Mouse (Mus musculus) naive thymus-derived CD4-positive, alpha-beta T cell, adult 2 months (primary cell): ENCODE measurements around the gene Sash3.

Experiments
- DNase-seq: peaks from one replicate; pipeline ENCODE4 v3.0.0-alpha.2; 2011; ENCODE audit warnings: low read depth

Sash3 gene

GRCm38 (mm10) chrX:48146262-48146661 lies at the start of gene Sash3:
Gene Sash3, plus strand, starts transcription at chrX:48146436.
- peak; percentile 80 for DNase-seq

DNA sequence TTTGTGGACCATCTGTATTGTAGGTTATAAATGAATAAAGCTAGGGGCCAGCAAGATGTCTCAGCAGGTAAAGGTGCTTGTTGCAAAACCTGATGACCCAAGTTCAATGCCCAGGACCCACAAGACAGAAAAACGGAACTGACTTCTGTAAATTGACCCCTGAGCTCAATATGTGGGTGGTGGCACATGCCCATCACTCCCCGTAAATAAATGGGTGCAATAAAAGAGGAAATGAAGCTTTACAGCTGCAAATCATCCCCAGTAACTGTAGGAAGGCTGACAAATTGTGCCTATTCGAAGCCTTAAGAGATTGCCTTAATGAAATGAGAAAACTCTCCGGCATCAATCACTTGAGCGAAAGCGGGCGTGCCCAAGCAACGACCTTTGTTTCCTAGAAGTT lies 49.7 kb upstream of the Sash3 start:
- no peak for DNase-seq

DNA sequence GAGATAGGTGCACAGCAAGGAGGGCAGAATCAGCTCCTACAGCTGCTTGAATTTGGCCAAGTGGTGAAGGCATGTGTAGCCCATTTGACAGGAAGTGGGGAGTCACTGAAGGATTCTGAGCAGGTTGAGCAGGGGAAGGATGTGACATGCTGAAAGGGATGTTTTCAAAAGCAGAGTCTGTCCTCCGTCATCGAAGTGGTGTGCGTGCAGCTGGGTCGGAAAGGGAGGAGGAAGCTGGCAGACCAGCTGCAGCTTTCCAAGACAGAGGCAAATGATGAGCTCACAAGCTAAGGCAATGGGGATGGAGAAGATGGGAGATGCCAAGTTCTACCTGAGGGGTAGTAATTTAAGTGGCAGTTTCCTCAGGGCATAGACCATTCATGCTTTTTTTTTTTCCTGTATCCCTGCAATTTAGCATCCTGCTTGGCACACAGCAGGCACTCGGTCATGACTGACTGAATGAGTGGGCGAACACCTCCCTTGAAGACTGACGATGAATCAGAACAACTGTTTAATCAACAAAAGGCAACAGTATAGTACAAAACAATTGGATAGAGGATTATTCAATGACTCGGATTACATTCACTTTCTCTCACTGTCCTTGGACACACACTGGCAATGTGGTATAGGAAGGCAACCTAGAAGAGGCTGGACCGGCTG lies 47.6 kb upstream of the Sash3 start:
- peak; percentile 82 for DNase-seq

DNA sequence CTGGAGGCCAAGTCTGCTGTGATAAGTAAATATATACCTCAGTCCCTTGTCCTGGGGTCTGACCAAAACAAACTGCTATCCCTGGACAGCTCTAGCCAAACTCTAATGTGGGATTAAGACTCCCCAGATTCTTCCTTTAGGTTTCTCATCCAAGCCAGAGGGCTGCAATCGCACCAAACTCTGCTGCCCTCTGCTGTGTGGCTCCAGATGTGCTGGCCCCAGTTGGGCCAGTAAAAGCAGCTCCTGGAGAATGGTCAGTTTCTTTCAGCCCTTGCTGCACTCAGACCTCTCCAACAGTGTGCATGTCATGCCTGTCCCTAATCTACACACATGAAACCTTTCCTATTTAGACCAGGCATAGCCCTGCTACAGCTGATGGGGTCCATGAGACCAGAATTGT lies 46.4 kb upstream of the Sash3 start:
- DNase-seq = no peak

DNA sequence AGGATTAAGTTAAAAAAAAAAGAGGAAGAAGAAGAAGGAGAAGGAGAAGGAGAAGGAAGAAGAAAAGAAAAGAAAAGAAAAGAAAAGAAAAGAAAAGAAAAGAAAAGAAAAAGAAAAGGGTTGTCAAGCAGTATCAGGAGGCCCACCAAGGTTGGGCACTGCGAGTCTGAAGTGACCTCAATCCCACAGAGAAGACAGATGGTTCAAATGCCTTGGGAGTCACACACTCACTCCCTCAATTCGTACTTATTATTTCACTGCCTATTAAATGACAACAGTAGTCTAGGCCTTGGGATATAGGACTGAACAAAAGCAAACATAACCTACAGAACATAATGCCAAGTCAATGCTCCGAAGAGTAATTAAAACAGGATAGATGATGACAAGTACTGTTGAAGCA lies 43.0 kb upstream of the Sash3 start:
- DNase-seq = no peak

DNA sequence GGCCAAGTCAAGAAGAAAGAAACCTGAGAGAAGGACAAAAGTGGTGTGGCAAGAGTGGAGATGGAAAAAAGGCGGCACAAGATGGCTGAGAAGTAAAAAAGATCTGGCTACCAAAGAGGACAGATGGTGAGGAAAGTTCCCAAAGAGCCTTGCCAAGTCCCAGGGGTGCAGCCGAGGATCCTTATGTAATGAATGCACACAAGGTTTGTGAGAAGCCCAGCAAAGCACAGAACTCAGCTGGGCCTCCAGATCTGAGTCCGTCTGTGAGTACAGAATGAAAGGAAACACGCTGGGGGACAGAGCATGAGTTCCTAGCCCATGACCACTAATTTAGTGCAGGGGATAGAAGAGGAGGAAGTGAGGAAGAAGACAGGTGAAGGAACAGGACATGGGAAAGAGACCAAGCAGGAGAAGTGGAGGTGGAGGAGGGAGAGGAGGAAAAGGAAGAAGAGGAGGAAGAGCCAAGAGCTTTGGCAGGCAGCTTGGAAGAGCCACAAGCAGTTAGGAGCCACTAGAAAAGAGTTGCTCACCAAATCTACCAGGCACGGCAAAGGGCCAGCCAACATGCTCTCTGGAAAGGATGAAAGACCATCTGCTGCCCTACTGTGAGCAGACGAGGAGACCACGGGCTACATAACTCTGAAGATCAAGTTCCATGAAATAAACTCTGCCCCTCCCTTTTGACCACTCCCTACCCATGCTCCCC lies 41.3 kb upstream of the Sash3 start:
- no peak for DNase-seq

- DNase-seq = no peak
Observed at GRCm38 (mm10) chrX:48106226-48106625, 40.0 kb upstream of the Sash3 start.

- DNase-seq = no peak
Observed at GRCm38 (mm10) chrX:48108394-48109315, 37.6 kb upstream of the Sash3 start, which contains the start of gene Xpnpep2. Gene Xpnpep2, plus strand, starts transcription at chrX:48108725.

DNA sequence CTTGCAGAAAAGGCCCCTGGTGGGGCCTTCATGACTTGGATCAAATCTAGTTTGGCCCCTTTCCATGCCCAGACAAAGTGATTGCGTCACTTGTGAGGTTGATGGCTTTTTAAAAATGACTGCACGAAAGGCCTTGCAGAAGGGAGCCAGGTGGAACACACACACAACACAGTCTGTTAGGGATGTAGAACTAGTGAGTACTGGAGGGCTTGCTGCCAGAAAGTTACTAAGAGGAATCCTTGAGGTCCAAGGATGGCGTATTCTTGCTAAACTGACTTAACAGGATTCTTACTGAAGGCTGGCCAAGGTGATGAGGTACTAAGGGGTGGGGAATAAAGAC lies 37.0 kb upstream of the Sash3 start:
- DNase-seq = no peak

- no peak for DNase-seq
Observed at GRCm38 (mm10) chrX:48119294-48119693, 26.9 kb upstream of the Sash3 start.

DNA sequence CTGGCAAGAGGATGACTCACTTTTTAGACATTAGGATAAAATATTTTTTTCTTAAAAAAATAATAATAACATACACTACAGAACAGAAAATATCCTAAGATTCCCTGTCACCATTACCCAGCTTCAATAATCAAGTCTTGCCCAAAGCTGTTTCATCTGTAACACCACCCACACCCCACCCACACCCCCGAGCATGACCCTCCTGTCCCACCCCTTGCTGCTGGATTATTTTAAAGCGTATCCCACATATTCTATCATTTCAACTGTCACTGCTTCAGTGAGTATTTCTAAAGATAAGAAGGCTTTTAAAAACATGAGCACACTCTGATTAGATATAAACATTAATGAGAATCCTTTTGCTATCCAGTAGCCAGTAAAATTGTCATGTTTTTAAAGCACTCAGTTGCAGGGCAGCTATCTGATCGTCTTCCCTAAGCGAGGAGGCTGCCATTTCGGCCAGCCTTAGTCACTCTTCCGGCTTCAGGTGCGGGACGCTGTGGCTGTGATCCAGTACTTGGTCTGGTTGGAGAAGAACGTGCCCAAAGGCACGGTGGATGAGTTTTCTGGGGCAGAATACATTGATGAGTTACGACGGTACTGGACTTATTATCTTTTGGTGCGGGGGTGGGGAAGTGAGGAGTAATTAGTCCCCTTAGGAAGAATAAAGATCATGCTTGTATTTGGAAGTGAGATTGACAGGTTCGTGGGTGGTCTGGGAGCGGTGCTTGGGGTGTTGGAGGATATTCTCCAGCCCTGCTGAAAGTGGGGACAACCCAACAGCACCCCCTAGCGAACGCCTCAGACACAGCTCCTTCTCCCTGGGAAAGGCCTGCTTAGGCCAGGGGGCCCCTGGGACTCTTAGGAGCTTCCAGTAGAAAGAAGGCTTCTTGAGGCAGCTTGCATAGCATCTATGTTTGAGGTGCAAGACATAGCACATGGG lies 21.8 kb upstream of the Sash3 start:
- DNase-seq = peak; percentile 75

DNA sequence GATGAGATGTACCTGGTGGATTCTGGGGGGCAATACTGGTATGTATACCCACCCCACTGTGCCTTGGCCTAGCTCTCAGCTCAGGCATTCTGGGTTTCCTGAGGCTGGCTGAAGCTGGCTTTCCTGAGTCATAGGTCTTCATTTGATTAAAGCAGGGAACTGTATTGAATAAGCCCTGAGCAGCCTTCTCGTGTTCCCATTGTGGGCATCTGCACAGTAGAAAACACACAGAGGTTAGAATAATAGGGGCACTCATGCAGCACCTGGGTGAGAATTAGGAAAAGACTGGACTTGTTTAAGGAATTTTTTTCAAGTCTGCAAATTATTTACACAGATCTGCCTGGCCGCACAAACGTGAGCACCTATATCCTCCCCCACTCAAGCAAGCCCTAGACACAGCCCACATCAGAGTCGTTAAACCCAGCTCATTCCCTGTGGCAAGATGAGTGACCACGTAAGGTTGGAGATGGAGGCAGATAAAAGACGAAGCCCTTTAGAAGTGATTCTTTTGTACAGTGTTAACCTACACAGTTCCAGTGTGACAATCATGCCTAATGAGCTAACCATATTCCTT lies 19.2 kb upstream of the Sash3 start:
- no peak for DNase-seq

- DNase-seq = peak; percentile 51
Observed at GRCm38 (mm10) chrX:48127502-48128218, 18.6 kb upstream of the Sash3 start.

- no peak for DNase-seq
Observed at GRCm38 (mm10) chrX:48129167-48129566, 17.1 kb upstream of the Sash3 start.

DNA sequence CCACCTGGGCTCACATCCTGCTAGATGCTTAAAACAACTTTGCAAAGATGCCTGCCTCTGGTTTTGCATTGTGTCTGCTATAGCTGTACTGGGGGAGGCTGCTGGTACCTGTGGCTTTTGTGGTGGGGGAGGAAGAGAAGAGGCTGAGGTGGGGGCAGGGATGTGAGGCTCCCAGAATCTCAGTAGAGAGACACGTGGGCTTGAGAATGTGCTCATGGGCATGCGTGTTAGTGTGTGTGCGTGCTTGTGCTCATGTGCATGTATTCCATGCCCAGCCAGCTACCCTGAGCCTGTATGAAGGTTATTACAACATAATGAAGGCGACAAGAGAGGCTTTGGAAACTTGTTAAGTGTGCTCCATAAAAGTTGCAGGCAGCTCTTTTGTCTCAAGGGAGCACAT lies 9.3 kb upstream of the Sash3 start:
- peak; percentile 72 for DNase-seq

DNA sequence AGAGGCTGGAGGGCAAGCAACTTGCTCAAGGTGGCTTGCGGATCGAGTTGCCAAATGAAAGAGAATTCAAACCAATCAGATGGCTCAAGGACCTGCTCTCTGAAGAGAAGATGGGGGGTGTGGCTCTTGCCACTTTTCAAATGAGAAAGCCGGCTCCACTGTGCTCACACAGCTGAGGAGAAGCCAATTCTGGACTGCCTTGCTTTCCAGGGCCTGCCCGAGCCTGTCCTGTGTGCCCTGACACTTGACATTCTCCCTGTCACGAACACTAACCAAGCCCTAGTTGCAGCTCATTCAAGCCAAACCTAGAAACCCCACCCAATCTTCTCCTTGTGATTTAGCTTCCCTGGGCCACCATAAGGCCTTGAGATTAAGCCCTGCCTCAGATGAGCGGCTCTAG lies 8.2 kb upstream of the Sash3 start:
- peak; percentile 52 for DNase-seq

- peak; percentile 58 for DNase-seq
Observed at GRCm38 (mm10) chrX:48138539-48139275, 7.5 kb upstream of the Sash3 start.

DNA sequence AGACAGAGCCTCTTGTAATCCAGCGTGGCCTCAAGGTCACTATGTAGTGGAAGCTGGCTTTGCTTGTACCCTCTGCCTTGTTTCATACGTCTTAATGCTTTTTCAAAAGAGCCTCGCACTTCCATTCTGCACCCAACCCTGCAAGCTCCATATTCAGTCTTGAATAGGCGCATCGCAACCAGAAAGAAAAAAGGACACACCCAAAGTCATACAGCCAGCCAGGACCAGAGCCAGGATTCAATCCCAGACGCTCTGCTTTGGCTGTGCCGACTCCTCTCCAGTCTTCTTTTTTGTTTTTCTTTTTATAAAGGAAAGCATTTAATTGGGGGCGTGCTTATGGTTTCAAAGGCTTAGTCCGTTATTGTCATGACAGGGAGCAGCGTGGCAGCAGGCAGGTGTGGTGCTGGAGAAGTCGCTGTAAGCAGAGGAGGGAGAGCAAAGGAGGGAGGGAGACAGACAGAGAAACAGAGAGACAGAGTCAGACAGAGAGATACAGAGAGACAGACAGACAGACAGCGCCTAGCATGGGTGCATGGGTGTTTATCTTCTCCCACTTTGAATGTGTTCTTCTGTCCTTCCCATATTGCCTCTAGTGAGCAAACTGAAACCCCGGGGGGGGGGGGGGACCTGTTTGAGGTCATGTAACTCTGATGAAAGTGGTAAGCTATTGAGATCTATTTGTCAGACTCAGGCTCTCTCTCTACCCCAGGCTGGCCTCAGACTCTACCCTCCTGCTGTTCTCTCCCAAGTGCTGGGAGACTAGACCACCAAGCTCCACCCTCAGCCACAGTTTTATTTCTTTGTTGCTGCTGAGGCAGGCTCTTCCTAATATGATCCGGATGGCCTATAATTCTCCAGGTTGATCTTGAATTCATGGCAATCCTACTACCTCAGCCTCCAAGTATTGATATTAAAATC lies 6.6 kb upstream of the Sash3 start:
- DNase-seq = peak; percentile 43
